Mouse (Mus musculus) neural tube, embryonic 13.5 days (tissue): ENCODE results near the gene Rcan2. TPM values are rescaled to one million over a fixed set of nuclear protein-coding genes. Genes with fewer than 3 reads are reported as not detected.

Experiments used
- ATAC-seq: fragments of 200-750 bp; cut with Nextera tagmentation; 2 replicates; pipeline ENCODE4 v1.8.0; 2017; ENCODE audit warnings: low read depth, mild to moderate bottlenecking, moderate TSS enrichment, moderate library complexity
- H3K27ac ChIP-seq: fragments of 300-500 bp; sonication (generic); replicated peaks from 2 replicates; pipeline ENCODE4 v1.5.1; 2015; ENCODE audit warnings: moderate library complexity, mild to moderate bottlenecking, inconsistent platforms
- H3K27me3 ChIP-seq: fragments of 300-500 bp; sonication (generic); 2 replicates; pipeline ENCODE4 v1.6.1; 2015; ENCODE audit warnings: mild to moderate bottlenecking, inconsistent platforms
- H3K36me3 ChIP-seq: fragments of 300-500 bp; sonication (generic); 2 replicates; pipeline ENCODE4 v1.6.1; 2015; ENCODE audit warnings: mild to moderate bottlenecking, inconsistent platforms
- H3K4me1 ChIP-seq: fragments of 300-500 bp; sonication (generic); replicated peaks from 2 replicates; pipeline ENCODE4 v1.6.1; 2015; ENCODE audit warnings: inconsistent platforms
- H3K4me2 ChIP-seq: fragments of 300-500 bp; sonication (generic); 2 replicates; pipeline ENCODE4 v1.6.1; 2015; ENCODE audit warnings: inconsistent platforms, mild to moderate bottlenecking, moderate library complexity
- H3K4me3 ChIP-seq: fragments of 300-500 bp; sonication (generic); 2 replicates; pipeline ENCODE4 v1.5.1; 2015; ENCODE audit warnings: mild to moderate bottlenecking, inconsistent platforms
- H3K9ac ChIP-seq: fragments of 300-500 bp; sonication (generic); 2 replicates; pipeline ENCODE4 v1.6.1; 2015; ENCODE audit warnings: moderate library complexity, mild to moderate bottlenecking, inconsistent platforms
- H3K9me3 ChIP-seq: fragments of 300-500 bp; sonication (generic); 2 replicates; pipeline ENCODE4 v1.6.1; 2016; ENCODE audit warnings: inconsistent platforms
- WGBS: fragments of 180-500 bp; shearing (Covaris S2); methylation state at CpG from one replicate; pipeline ENCODE4 v1.1.7; 2015; 5-methylcytosine and 5-hydroxymethylcytosine counted together
- polyA plus RNA-seq: library from polyadenylated mRNA; unstranded; fragments of >200 nt; fragmentation: Nextera tagmentation; extraction: Ambion mirVana; gene quantifications from 2 replicates; pipeline ENCODE4 v1.2.1, GENCODE M21; 2015

The Rcan2 gene
- 92.5 and 92.6 TPM in 2 replicates for polyA plus RNA-seq

GRCm38 (mm10) chr17:43801077-43801476 lies at the start of gene Rcan2:
Rcan2 (plus strand) TSS chr17:43801351.
- Histone ChIP-seq H3K9ac (peak within 1 kb of the TSS; percentile 79), H3K4me1 (peaks cover 16% of the 10 kb centered on the region), H3K4me2 (peak within 1 kb of the TSS; percentile 92), H3K27me3 (peaks cover 7% of the 10 kb centered on the region), H3K36me3 (no peaks in the 10 kb centered on the region), H3K4me3 (peak within 1 kb of the TSS; percentile 71), H3K9me3 (no peaks in the 10 kb centered on the region), H3K27ac (peak within 1 kb of the TSS; percentile 74)
- ATAC-seq: peak; percentile 94
- 1% methylated on average over 7 of the region's 7 CpGs for WGBS

- Histone ChIP-seq H3K4me3 (no peak overlapping the region), H3K9me3 (no peaks in the 10 kb centered on the region), H3K4me2 (no peak overlapping the region), H3K36me3 (no peaks in the 10 kb centered on the region), H3K9ac (no peak overlapping the region), H3K27me3 (no peaks in the 10 kb centered on the region), H3K27ac (no peak overlapping the region), H3K4me1 (no peaks in the 10 kb centered on the region)
- ATAC-seq: no peak
- WGBS: 53% methylated on average over 1 of the region's 1 CpGs
Observed at GRCm38 (mm10) chr17:43752811-43753210, 48.3 kb upstream of the Rcan2 start.

- Histone ChIP-seq H3K4me3 (no peak overlapping the region), H3K36me3 (no peaks in the 10 kb centered on the region), H3K9me3 (no peaks in the 10 kb centered on the region), H3K27ac (no peak overlapping the region), H3K27me3 (no peaks in the 10 kb centered on the region), H3K4me1 (no peaks in the 10 kb centered on the region), H3K9ac (no peak overlapping the region), H3K4me2 (no peak overlapping the region)
- ATAC-seq: no peak
- WGBS: 71% methylated on average over 5 of the region's 5 CpGs
Observed at GRCm38 (mm10) chr17:43754687-43755086, 46.5 kb upstream of the Rcan2 start.

GRCm38 (mm10) chr17:43758607-43759259 lies 42.4 kb upstream of the Rcan2 start:
- H3K9ac ChIP-seq: no peak overlapping the region
- H3K36me3 ChIP-seq: no peaks in the 10 kb centered on the region
- no peaks in the 10 kb centered on the region for H3K27me3 ChIP-seq
- H3K4me1 ChIP-seq: no peaks in the 10 kb centered on the region
- no peaks in the 10 kb centered on the region for H3K9me3 ChIP-seq
- H3K27ac ChIP-seq: no peak overlapping the region
- 60% methylated on average over 15 of the region's 15 CpGs for WGBS
- ATAC-seq: no peak
- no peak overlapping the region for H3K4me3 ChIP-seq
- no peak overlapping the region for H3K4me2 ChIP-seq

- Histone ChIP-seq H3K9ac (no peak overlapping the region), H3K27ac (no peak overlapping the region), H3K9me3 (no peaks in the 10 kb centered on the region), H3K4me2 (no peak overlapping the region), H3K27me3 (no peaks in the 10 kb centered on the region), H3K36me3 (no peaks in the 10 kb centered on the region), H3K4me1 (no peaks in the 10 kb centered on the region), H3K4me3 (no peak overlapping the region)
- 75% methylated on average over 4 of the region's 4 CpGs for WGBS
- ATAC-seq: no peak
Observed at GRCm38 (mm10) chr17:43784531-43784930, 16.6 kb upstream of the Rcan2 start.

GRCm38 (mm10) chr17:43788222-43788621 lies 12.9 kb upstream of the Rcan2 start:
- H3K4me1 ChIP-seq: no peaks in the 10 kb centered on the region
- no peak overlapping the region for H3K4me3 ChIP-seq
- H3K9me3 ChIP-seq: no peaks in the 10 kb centered on the region
- 91% methylated on average over 5 of the region's 5 CpGs for WGBS
- H3K4me2 ChIP-seq: no peak overlapping the region
- H3K27ac ChIP-seq: no peak overlapping the region
- no peak overlapping the region for H3K9ac ChIP-seq
- ATAC-seq: no peak
- no peaks in the 10 kb centered on the region for H3K36me3 ChIP-seq
- H3K27me3 ChIP-seq: no peaks in the 10 kb centered on the region

- no peak for ATAC-seq
- no peak overlapping the region for H3K9ac ChIP-seq
Observed at GRCm38 (mm10) chr17:43789376-43789775, 11.8 kb upstream of the Rcan2 start.

GRCm38 (mm10) chr17:43791751-43792150 lies 9.4 kb upstream of the Rcan2 start:
- Histone ChIP-seq H3K4me1 (no peaks in the 10 kb centered on the region), H3K4me2 (no peak overlapping the region), H3K9ac (no peak overlapping the region), H3K36me3 (no peaks in the 10 kb centered on the region), H3K9me3 (no peaks in the 10 kb centered on the region), H3K27ac (no peak overlapping the region), H3K4me3 (no peak overlapping the region), H3K27me3 (no peaks in the 10 kb centered on the region)
- ATAC-seq: no peak
- 87% methylated on average over 3 of the region's 3 CpGs for WGBS

More at GRCm38 (mm10) chr17:43789376-43789775, 11.8 kb upstream of the Rcan2 start:
- Histone ChIP-seq H3K4me1 (no peaks in the 10 kb centered on the region), H3K4me3 (no peak overlapping the region), H3K9me3 (no peaks in the 10 kb centered on the region), H3K36me3 (no peaks in the 10 kb centered on the region), H3K4me2 (no peak overlapping the region), H3K27me3 (no peaks in the 10 kb centered on the region), H3K27ac (no peak overlapping the region)

GRCm38 (mm10) chr17:43794731-43795280 lies 6.3 kb upstream of the Rcan2 start:
- Histone ChIP-seq H3K27ac (no peak overlapping the region), H3K4me2 (no peak overlapping the region), H3K27me3 (no peaks in the 10 kb centered on the region), H3K9ac (no peak overlapping the region), H3K36me3 (no peaks in the 10 kb centered on the region), H3K9me3 (no peaks in the 10 kb centered on the region), H3K4me3 (no peak overlapping the region), H3K4me1 (no peaks in the 10 kb centered on the region)
- WGBS: 74% methylated on average over 1 of the region's 1 CpGs
- no peak for ATAC-seq

GRCm38 (mm10) chr17:43801595-43802373 lies 633 bp downstream of the Rcan2 start:
- H3K9me3 ChIP-seq: no peaks in the 10 kb centered on the region
- peak; percentile 93 for ATAC-seq
- peak overlapping the region; percentile 71 for H3K4me3 ChIP-seq
- H3K4me1 ChIP-seq: peaks cover 16% of the 10 kb centered on the region
- peaks cover 7% of the 10 kb centered on the region for H3K27me3 ChIP-seq
- H3K36me3 ChIP-seq: no peaks in the 10 kb centered on the region
- peak overlapping the region; percentile 92 for H3K4me2 ChIP-seq
- WGBS: under 1% methylated on average over 50 of the region's 55 CpGs
- H3K27ac ChIP-seq: peak overlapping the region; percentile 74
- peak overlapping the region; percentile 79 for H3K9ac ChIP-seq

- peak overlapping the region; percentile 92 for H3K4me2 ChIP-seq
- no peaks in the 10 kb centered on the region for H3K9me3 ChIP-seq
- no peak for ATAC-seq
- WGBS: 55% methylated on average over 11 of the region's 11 CpGs
- H3K4me3 ChIP-seq: peak overlapping the region; percentile 71
- no peak overlapping the region; the same call in 1 of the 2 replicates for H3K27ac ChIP-seq
- peaks cover 7% of the 10 kb centered on the region for H3K27me3 ChIP-seq
- H3K4me1 ChIP-seq: peaks cover 16% of the 10 kb centered on the region
- H3K36me3 ChIP-seq: no peaks in the 10 kb centered on the region
- peak overlapping the region; percentile 79 for H3K9ac ChIP-seq
Observed at GRCm38 (mm10) chr17:43802414-43802813, 1.3 kb downstream of the Rcan2 start.

GRCm38 (mm10) chr17:43803111-43803510 lies 2.0 kb downstream of the Rcan2 start:
- Histone ChIP-seq H3K9ac (no peak overlapping the region), H3K9me3 (no peaks in the 10 kb centered on the region), H3K36me3 (no peaks in the 10 kb centered on the region), H3K4me2 (no peak overlapping the region), H3K4me1 (peaks cover 16% of the 10 kb centered on the region), H3K27me3 (peaks cover 7% of the 10 kb centered on the region), H3K27ac (no peak overlapping the region), H3K4me3 (no peak overlapping the region)
- WGBS: 75% methylated on average over 2 of the region's 2 CpGs
- ATAC-seq: no peak
